Mouse (Mus musculus): ENCODE results near the gene Bace2. TPM values are rescaled to one million over a fixed set of nuclear protein-coding genes. Genes with fewer than 3 reads are reported as not detected.

The Bace2 gene
- 3.6 and 4.8 TPM in 2 replicates for polyA plus RNA-seq (2021; fragmentation: Nextera tagmentation)
- long read RNA-seq, experiment 1, full-length matches to known transcripts = 8 of 9 reads
- long read RNA-seq, experiment 1, partial matches to known transcripts = 0 of 9 reads
- long read RNA-seq, experiment 1, other reads (novel, unspliced or antisense) = 1 of 9 reads
- long read RNA-seq, experiment 2, full-length matches to known transcripts = 18 of 20 reads
- long read RNA-seq, experiment 2, partial matches to known transcripts = 0 of 20 reads
- long read RNA-seq, experiment 2, other reads (novel, unspliced or antisense) = 2 of 20 reads

DNA sequence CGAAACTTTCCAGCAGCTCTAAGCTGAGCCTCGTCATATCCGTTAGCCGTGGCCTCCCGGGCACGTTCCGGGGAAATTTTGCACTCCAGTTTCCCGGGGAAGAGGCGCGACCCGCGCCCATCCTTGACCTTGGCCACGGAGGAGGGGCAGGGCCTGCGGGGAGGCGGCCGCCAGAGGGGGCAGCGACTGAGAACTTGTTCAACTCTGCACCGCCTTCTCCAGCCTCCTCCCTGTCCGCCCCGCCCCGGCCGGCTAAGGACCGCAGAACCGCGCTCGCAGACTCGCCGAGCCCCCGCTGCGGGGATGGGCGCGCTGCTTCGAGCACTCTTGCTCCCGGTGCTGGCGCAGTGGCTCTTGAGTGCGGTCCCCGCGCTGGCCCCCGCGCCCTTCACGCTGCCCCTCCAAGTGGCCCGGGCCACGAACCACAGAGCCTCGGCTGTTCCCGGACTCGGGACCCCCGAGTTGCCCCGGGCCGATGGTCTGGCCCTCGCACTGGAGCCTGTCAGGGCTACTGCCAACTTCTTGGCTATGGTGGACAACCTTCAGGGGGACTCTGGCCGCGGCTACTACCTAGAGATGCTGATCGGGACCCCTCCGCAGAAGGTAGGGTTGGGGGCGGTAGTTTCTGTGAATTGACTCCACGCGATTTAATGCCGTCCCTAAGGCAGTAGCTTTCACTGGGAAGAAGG lies at the start of gene Bace2:
Gene Bace2 (plus strand): TSS at position 244 of the 689 bp plus-strand sequence.

DNA sequence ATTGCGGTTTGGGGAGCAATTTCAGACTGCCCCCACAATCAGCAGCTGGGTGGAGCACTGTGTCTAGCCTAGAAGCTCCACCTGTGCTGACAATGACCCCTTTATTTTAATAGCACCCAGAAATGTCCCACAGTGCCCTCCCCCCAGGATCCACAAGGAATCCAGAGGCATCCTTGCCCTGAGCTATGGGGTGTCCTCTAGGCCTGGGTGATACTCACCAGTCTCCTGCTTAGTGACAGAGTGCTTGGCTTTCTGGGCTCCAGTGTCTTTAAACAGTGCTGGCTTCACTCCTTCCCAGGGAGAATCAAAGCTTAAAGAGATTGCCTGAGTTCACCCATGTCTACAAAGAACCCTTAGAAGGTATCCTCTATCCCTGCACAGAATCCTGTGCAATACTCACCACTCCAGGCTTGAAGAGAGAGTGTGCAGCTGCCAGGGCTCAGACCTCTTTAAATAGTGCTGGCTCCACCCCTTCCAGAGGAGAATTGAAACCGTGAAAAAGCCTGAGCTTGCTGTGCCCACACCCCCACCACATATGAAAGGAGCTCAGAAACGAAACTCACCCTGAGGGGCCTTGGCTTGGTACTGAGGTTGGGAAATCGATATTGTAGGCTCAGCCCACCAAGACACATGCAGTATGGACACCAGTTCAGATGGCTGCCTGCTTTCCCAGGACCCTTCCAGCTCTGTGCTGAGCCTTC lies 106.1 kb downstream of the Bace2 start, which contains the start of gene Mx1:
Gene Mx1 (minus strand): TSS at position 427 of the 701 bp plus-strand sequence.

Other genes with a start within 250 kb of the Bace2 start
- gene Dscam, start 186.0 kb upstream of the Bace2 start, polyA plus RNA-seq (2021; fragmentation: Nextera tagmentation) = 5.5 and 6.5 TPM in 2 replicates
- 0.49 TPM in 1 of 2 replicates, not detected in the other for gene Mx1, start 106.2 kb downstream of the Bace2 start, polyA plus RNA-seq (2021; fragmentation: Nextera tagmentation)
- not detected in 2 replicates for gene Fam3b, start 158.1 kb downstream of the Bace2 start, polyA plus RNA-seq (2021; fragmentation: Nextera tagmentation)